Mouse (Mus musculus) heart, embryonic 13.5 days (tissue): ENCODE data around the gene Pdcd2l. TPM values are rescaled to one million over a fixed set of nuclear protein-coding genes. Genes with fewer than 3 reads are reported as not detected.
A peak's percentile ranks its signal among the peaks of the same experiment; 100 is the strongest.

Experiments used
- ATAC-seq: fragments of 200-750 bp; cut with Nextera tagmentation; 2 replicates; pipeline ENCODE4 v1.8.0; 2017; ENCODE audit warnings: moderate TSS enrichment; ENCODE audit not compliant: insufficient number of reproducible peaks, low FRiP score, low TSS enrichment; ENCODE audit errors: extremely low read depth
- H3K27ac ChIP-seq: fragments of 300-500 bp; sonication (generic); replicated peaks from 2 replicates; pipeline ENCODE4 v1.5.1; 2015; ENCODE audit warnings: moderate library complexity, mild to moderate bottlenecking, inconsistent platforms
- H3K27me3 ChIP-seq: fragments of 300-500 bp; sonication (generic); replicated peaks from 2 replicates; pipeline ENCODE4 v1.6.1; 2015; ENCODE audit warnings: mild to moderate bottlenecking, inconsistent platforms
- H3K36me3 ChIP-seq: fragments of 300-500 bp; sonication (generic); 2 replicates; pipeline ENCODE4 v1.6.1; 2015; ENCODE audit warnings: mild to moderate bottlenecking, inconsistent platforms
- H3K4me1 ChIP-seq: fragments of 300-500 bp; sonication (generic); 2 replicates; pipeline ENCODE4 v1.6.1; 2015; ENCODE audit warnings: inconsistent platforms
- H3K4me2 ChIP-seq: fragments of 300-500 bp; sonication (generic); 2 replicates; pipeline ENCODE4 v1.6.1; 2015; ENCODE audit warnings: inconsistent platforms, mild to moderate bottlenecking, moderate library complexity
- H3K4me3 ChIP-seq: fragments of 300-500 bp; sonication (generic); 2 replicates; pipeline ENCODE4 v1.5.1; 2015; ENCODE audit warnings: moderate library complexity, mild to moderate bottlenecking, inconsistent platforms
- H3K9ac ChIP-seq: fragments of 300-500 bp; sonication (generic); 2 replicates; pipeline ENCODE4 v1.6.1; 2015; ENCODE audit warnings: inconsistent platforms, mild to moderate bottlenecking, moderate library complexity
- H3K9me3 ChIP-seq: fragments of 300-500 bp; sonication (generic); 2 replicates; pipeline ENCODE4 v1.6.1; 2016; ENCODE audit warnings: inconsistent platforms
- WGBS: fragments of 180-500 bp; shearing (Covaris S2); methylation state at CpG from one replicate; pipeline ENCODE4 v1.1.7; 2015; ENCODE audit warnings: mixed read lengths; 5-methylcytosine and 5-hydroxymethylcytosine counted together
- polyA plus RNA-seq: library from polyadenylated mRNA; unstranded; fragments of >200 nt; fragmentation: Nextera tagmentation; extraction: Ambion mirVana; gene quantifications from 2 replicates; pipeline ENCODE4 v1.2.1, GENCODE M21; 2015

Pdcd2l gene
- 53.3 and 53.8 TPM in 2 replicates for polyA plus RNA-seq

DNA sequence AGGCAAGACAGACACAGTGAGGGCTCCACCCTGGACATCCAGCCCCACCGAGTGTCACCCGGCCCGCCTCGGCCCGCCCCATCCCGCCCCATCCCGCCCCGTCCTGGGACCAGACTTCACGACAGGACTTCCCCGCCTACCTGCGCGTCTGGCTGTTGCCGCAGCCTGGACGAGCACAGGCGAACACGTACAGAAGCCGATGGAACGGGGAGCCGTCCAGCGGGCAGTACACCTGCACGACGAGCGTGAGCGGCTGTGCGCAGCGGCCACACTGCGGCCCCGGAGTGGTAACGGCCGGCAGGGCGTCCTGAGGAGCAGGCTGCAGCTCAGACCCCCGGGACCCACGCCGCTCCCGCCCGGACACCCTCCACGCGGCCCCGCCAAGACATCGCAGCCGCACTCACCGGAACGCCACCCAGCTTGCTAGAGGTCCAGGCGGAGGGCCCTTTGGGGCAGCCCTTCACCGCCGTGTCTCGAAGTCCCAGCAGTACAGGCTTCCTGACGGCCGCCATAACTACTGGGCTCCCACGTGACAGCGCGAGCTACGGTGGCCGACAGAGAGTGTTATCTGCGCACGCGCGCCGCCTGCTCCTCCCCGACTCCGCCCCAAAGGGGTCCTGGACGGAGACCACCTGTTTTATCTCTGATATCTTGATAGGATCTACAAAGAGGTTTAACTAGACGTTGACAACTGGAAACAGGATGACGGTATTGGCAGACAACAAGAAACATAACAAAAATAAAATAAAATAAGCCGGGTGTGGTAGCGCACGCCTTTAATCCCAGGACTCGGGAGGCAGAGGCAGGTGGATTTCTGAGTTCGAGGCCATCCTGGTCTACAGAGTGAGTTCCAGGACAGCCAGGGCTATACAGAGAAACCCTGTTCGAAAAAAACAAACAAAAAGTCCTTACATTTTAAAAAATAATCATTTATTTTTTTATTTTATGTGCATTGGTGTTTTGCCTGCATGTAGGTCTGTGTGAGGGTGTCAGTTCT lies at the start of gene Pdcd2l:
Gene Pdcd2l (minus strand): TSS at position 530 of the 997 bp plus-strand sequence.
- Histone ChIP-seq H3K27me3 (no peaks in the 10 kb centered on the region), H3K9ac (peak within 1 kb of the TSS; percentile 90), H3K4me2 (peak within 1 kb of the TSS; percentile 84), H3K36me3 (peaks cover 40% of the 10 kb centered on the region), H3K9me3 (peaks cover 4% of the 10 kb centered on the region; the same call in 1 of the 2 replicates), H3K4me3 (peak within 1 kb of the TSS; percentile 87), H3K27ac (peak within 1 kb of the TSS; percentile 71), H3K4me1 (peaks cover 11% of the 10 kb centered on the region)
- 2% methylated on average over 70 of the region's 70 CpGs for WGBS
- peak; percentile 86 for ATAC-seq

DNA sequence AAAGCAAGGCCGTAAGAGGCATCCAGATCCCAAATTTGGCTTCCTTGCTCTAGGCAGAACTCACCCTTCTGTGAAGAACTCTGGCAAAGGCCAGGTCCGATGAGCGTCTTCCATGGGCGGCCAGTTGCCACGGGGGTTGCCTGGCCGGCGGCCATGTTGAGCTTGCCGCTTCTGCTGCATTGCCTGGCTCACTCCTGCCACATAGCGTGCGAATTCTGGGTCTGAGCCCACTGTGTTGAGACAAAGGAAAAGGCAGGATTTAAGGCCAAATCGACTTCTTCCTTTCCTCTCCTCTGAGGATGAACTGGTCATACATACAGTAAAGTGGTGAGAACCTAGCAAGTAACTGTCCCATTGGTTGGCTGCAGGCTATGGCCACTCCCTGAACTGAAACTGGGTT lies 45.7 kb upstream of the Pdcd2l start:
- Histone ChIP-seq H3K9me3 (no peaks in the 10 kb centered on the region), H3K36me3 (peaks cover 93% of the 10 kb centered on the region), H3K4me1 (no peaks in the 10 kb centered on the region), H3K27ac (no peak overlapping the region), H3K4me2 (no peak overlapping the region), H3K9ac (no peak overlapping the region), H3K4me3 (no peak overlapping the region), H3K27me3 (no peaks in the 10 kb centered on the region)
- WGBS, result 94% methylated on average over 11 of the region's 11 CpGs
- ATAC-seq, result no peak

DNA sequence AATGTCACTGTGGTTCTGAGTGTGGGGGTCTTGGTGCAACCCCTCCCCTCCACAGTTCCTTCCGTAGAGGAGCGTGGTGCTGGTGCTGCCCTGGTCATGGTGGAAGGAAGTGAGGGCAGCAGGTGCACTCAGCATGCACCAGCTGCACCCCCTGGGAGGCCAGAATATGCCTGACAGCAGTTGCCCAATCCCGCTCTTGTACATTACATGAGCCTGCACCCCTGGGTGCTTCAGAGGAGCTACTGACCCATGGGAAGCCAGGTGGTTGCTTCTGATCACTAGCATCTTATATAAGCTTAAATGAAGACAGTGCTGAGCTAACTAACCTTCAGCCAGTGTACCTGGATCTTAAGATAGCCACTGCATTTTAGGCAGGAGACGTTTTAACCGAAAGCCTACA lies 41.6 kb upstream of the Pdcd2l start:
- H3K9me3 ChIP-seq, result no peaks in the 10 kb centered on the region
- H3K36me3 ChIP-seq, result peaks cover 69% of the 10 kb centered on the region
- no peak overlapping the region for H3K9ac ChIP-seq
- WGBS, result 92% methylated on average over 5 of the region's 5 CpGs
- no peak overlapping the region for H3K4me2 ChIP-seq
- peaks cover 14% of the 10 kb centered on the region for H3K4me1 ChIP-seq
- ATAC-seq, result no peak
- no peaks in the 10 kb centered on the region for H3K27me3 ChIP-seq
- no peak overlapping the region for H3K27ac ChIP-seq
- no peak overlapping the region for H3K4me3 ChIP-seq

DNA sequence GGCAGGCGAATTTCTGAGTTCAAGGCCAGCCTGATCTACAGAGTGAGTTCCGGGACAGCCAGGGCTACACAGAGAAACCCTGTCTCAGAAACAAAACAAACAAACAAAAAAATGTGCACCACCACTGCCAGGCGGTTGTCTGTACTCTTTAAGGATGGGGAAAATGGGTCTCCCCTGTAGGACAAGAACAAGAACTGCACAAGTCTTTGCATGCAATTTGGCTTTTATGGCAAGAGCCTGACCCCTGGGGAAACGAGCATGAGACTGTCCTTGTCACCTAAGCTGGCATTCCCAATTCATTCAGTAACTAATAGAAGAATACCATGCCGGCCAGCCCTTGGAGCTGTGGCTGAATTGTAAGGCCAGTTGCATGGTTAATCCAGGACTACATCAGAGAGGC lies 39.1 kb upstream of the Pdcd2l start:
- ATAC-seq, result no peak
- H3K4me3 ChIP-seq, result no peak overlapping the region
- peaks cover 23% of the 10 kb centered on the region for H3K4me1 ChIP-seq
- H3K9ac ChIP-seq, result no peak overlapping the region
- no peaks in the 10 kb centered on the region for H3K27me3 ChIP-seq
- H3K4me2 ChIP-seq, result no peak overlapping the region
- no peaks in the 10 kb centered on the region for H3K9me3 ChIP-seq
- WGBS, result 80% methylated on average over 5 of the region's 5 CpGs
- H3K36me3 ChIP-seq, result peaks cover 47% of the 10 kb centered on the region
- H3K27ac ChIP-seq, result 0 out of 2 replicates have a peak overlapping the region, but pooled peaks have one; percentile 24

DNA sequence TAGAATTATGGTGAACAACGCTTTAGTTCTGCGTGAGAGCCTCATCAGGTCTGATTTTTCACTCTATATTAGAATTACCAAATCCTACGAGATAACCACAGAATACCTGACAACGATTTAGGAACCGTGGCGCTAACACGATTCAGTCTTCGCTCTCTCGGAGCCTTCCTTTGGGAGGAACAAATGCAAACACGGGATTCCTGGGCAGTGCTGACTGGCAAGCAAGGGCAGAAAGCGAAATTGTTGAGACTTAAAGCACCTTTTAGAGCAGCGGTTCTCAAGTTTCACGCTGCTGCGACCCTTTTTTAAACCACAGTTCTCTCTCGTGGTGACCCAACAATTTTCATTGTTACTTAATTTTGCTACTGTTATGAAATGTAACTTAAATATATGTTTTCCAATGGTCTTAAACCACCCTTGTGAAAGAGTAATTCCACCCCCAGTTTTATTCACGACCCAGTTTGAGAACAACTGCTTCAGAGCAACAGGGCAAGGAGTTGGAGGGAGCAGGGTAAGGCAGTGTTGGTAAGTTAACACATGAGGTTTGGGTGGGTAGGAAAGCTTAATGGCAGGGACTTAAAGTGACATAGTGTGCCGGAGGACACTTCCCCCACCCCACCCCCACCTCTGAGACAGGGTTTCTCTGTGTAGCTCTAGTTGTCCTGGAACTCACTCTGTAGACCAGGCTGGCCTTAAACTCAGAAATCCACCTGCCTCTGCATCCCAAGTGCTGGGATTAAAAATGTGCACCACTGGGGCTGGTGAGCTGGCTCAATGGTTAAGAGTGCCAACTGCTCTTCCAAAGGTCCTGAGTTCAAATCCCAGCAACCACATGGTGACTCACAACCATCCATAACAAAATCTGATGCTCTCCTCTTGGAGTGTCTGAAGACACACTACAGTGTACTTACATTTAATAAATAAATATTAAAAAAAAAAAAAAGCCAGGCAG lies 38.4 kb upstream of the Pdcd2l start:
- Histone ChIP-seq H3K27me3 (no peaks in the 10 kb centered on the region), H3K27ac (peak overlapping the region; percentile 97), H3K9ac (peak overlapping the region; percentile 82), H3K4me3 (peak overlapping the region; percentile 61), H3K36me3 (peaks cover 40% of the 10 kb centered on the region), H3K9me3 (no peaks in the 10 kb centered on the region), H3K4me1 (peaks cover 26% of the 10 kb centered on the region), H3K4me2 (peak overlapping the region; percentile 79)
- ATAC-seq, result no peak
- 1% methylated on average over 17 of the region's 17 CpGs for WGBS

DNA sequence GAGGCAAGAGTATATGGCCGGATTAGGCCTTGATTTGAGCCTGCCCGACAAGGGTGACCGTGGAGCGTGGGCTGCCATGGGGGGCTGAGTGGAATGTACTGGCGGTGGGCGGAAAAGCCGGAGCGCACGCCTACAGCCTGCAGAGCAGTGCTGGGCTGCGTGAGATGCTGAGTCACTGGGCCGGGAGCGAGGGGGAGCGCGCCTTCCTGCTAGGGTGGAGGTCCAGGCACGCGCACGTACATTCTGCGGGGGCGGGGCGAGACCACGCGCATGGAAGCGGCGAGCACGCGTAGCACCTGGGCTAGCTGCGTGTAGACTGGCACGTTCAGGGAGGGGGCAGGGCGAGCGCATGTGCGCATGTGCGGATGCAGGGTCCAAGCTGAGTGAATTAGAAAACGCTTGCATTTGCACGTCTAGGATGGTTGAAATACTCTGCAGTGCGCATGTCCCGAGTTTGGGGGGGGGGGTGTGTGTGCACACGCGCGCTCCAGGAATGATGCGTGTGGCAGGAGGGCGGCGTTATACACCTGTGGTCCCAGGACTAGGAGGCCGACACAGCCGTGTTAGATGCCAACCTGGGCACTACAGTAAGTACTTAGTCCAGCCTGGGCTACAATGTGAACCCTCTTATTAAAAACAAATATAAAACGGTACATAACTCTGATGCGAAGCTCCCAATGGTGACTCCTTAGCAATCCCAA lies 37.6 kb upstream of the Pdcd2l start:
- WGBS, result under 1% methylated on average over 46 of the region's 46 CpGs
- peaks cover 30% of the 10 kb centered on the region for H3K4me1 ChIP-seq
- ATAC-seq, result peak; percentile 85
- peak overlapping the region; percentile 97 for H3K27ac ChIP-seq
- H3K9me3 ChIP-seq, result no peaks in the 10 kb centered on the region
- H3K27me3 ChIP-seq, result no peaks in the 10 kb centered on the region
- H3K9ac ChIP-seq, result peak overlapping the region; percentile 82
- peak overlapping the region; percentile 61 for H3K4me3 ChIP-seq
- H3K4me2 ChIP-seq, result peak overlapping the region; percentile 79
- peaks cover 31% of the 10 kb centered on the region for H3K36me3 ChIP-seq

DNA sequence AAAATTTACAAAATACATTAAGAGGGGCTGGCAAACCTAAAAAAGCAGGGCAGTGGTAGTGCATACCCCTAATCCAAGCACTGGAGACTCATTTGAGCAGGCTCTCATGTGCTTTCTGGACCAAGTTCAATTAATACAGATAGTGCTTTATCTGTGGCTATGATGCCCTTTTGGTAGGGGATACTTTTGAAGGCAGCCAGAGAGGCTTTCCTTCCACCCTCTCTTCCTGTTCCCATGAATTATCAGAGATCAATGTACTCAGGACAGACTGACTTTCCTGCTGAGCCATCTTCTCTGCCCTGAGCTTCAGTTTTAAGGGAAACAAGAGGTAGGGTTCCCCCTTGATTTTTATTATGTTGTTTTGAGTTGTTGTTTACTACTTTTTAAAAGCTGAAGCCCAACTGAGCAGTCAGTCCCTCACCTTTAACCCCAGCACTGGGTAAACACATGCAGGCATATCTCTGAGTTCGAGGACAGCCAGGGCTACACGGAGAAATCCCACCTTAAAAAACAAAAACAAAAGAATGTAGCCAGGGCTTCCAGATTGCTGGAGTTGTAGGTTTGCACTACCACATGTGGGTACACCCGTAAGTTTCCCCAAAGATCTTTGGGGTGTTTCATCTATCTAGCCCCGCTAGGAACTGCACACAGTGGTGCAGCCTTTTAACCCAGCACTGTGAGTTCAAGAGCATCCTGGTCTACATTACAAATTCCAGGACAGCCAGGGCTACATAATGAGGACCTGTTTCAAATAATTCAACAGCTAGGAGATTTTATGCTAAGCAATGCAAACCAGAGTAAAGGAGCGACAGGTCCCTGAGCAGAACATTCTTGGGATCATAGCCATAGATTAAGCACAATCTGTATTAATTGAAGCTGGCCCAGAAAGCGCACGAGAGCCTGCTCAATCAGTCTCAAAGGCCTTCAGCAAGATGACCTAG lies 36.6 kb upstream of the Pdcd2l start:
- no peaks in the 10 kb centered on the region for H3K9me3 ChIP-seq
- 34% methylated on average over 7 of the region's 7 CpGs for WGBS
- H3K9ac ChIP-seq, result peak overlapping the region; percentile 82
- peak overlapping the region; percentile 97 for H3K27ac ChIP-seq
- peak overlapping the region; percentile 79 for H3K4me2 ChIP-seq
- H3K4me3 ChIP-seq, result peak overlapping the region; percentile 61
- no peaks in the 10 kb centered on the region for H3K27me3 ChIP-seq
- H3K4me1 ChIP-seq, result peaks cover 40% of the 10 kb centered on the region
- H3K36me3 ChIP-seq, result peaks cover 29% of the 10 kb centered on the region
- no peak for ATAC-seq

DNA sequence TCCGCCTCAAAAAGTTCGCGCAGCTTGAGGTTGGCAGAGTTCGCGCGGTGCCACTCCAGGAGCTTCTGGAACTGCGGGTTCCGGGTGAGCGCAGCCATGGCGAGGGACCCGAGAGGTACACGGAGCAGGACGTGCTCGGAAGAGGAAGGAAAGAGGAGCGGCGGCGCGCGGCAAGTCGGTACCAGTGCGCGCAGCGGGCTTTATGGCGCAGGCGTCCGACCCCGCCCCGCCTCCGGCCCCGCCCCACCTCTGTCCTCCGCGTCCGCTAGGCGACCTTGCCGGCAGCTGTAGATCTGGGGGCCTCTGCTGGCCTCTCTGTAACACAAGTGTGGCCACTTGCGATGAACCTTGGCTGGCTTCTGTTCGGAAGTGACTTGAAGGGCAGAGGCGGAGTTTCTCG lies 33.7 kb upstream of the Pdcd2l start, which contains the start of gene Gpi1:
Gene Gpi1 (minus strand): TSS at position 221 of the 400 bp plus-strand sequence.
- H3K9ac ChIP-seq, result peak within 1 kb of the TSS; percentile 94
- H3K4me1 ChIP-seq, result peaks cover 65% of the 10 kb centered on the region
- H3K27ac ChIP-seq, result peak within 1 kb of the TSS; percentile 97
- H3K27me3 ChIP-seq, result no peaks in the 10 kb centered on the region
- peak within 1 kb of the TSS; percentile 92 for H3K4me2 ChIP-seq
- no peaks in the 10 kb centered on the region for H3K9me3 ChIP-seq
- H3K4me3 ChIP-seq, result peak within 1 kb of the TSS; percentile 79
- under 1% methylated on average over 37 of the region's 39 CpGs for WGBS
- peaks cover 37% of the 10 kb centered on the region for H3K36me3 ChIP-seq
- ATAC-seq, result peak; percentile 24

DNA sequence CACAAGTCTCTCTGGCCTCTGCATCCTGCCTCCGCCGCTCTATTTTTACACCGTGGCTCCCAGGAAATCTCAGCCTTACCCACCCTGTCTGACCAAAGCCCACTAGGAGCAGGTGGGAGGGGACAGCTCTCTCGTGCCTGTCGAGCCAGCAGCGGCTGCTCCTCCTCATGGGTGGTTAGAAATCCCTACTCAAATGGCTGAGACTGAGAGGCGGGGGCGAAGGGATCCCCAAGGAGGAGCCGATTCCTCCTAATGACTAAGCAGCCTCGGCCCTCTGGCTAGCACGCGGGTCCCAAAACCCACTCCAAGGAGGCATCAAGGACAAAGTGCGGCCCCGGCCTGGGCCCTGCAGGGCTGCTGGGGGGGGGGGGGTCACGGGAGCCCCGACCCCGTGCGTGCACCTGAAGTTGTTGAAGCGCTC lies 33.2 kb upstream of the Pdcd2l start:
- WGBS, result under 1% methylated on average over 19 of the region's 19 CpGs

More for the DNA sequence above, 33.2 kb upstream of the Pdcd2l start:
- Histone ChIP-seq H3K4me1 (peaks cover 62% of the 10 kb centered on the region), H3K4me2 (peak overlapping the region; percentile 92), H3K27me3 (no peaks in the 10 kb centered on the region), H3K9me3 (no peaks in the 10 kb centered on the region), H3K27ac (peak overlapping the region; percentile 97), H3K4me3 (peak overlapping the region; percentile 79), H3K36me3 (peaks cover 41% of the 10 kb centered on the region), H3K9ac (peak overlapping the region; percentile 94)
- ATAC-seq, result peak; percentile 7; the same call in 1 of the 2 replicates
